Mouse (Mus musculus) E14TG2a.4 (cell line): Measurements from ENCODE around the gene Atp2c2.
A peak's percentile ranks its signal among the peaks of the same experiment; 100 is the strongest.

Source experiments
- H3K27me3 ChIP-seq: 2 replicates; pipeline ENCODE4 v1.6.1; 2014; ENCODE audit warnings: low read length, control low read depth; ENCODE audit not compliant: insufficient read depth
- H3K36me3 ChIP-seq: 2 replicates; pipeline ENCODE4 v1.6.1; 2014; ENCODE audit warnings: low read length, control low read depth; ENCODE audit not compliant: insufficient read depth
- H3K4me1 ChIP-seq: replicated peaks from 2 replicates; pipeline ENCODE4 v1.6.1; 2014; ENCODE audit warnings: low read depth, low read length, control low read depth
- H3K4me3 ChIP-seq: replicated peaks from 2 replicates; pipeline ENCODE4 v1.5.1; 2014; ENCODE audit warnings: mild to moderate bottlenecking, low read length
- H3K9me3 ChIP-seq: 2 replicates; pipeline ENCODE4 v1.6.1; 2014; ENCODE audit warnings: low read length, control low read depth
- CTCF ChIP-seq: conservative IDR thresholded peaks from 2 replicates; pipeline ENCODE4 v1.5.1; 2014; ENCODE audit warnings: low read length
- NANOG ChIP-seq: IDR thresholded peaks from 2 replicates; pipeline ENCODE4 v1.6.1; 2014; ENCODE audit warnings: borderline replicate concordance, low read length, mixed read lengths
- POU5F1 ChIP-seq: IDR thresholded peaks from 2 replicates; pipeline ENCODE4 v1.6.1; 2014; ENCODE audit warnings: low read length, borderline replicate concordance

The Atp2c2 gene

DNA sequence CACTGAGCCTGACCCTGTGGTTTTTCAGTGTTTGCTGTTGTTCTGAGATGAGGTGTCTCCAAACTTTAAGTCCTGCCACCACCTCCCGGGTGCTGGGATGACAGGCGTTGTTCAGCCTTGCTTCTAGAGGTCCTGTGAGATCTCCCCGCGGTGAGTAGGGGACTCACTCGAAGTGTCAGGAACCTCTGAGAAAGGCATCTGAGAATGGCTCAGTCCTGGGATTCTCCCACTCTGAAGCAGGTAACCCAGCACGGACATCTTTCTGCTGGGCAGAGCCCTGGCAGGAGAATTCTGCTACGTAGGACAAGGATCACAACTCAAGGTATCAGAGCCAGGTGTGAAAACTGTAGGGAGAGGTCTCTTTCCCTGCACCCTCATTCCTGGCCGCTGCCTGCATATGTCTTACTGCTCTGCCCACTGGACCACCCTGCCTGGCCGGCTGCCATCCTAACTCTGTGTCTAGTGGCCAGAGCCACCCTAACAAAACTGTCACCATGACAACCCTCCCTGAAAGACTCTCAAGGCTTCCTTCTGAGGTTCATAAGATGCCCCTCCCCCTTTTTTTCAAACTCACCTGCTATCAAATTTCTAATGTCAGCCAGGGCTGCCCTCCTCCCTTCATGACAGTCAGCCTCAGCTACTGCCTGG lies 80.7 kb downstream of the Atp2c2 start:
- peaks cover 45% of the 10 kb centered on the region for H3K4me1 ChIP-seq
- peaks cover 6% of the 10 kb centered on the region for H3K27me3 ChIP-seq
- no peak for TF ChIP-seq POU5F1
- TF ChIP-seq CTCF = no peak
- TF ChIP-seq NANOG = no peak
- H3K4me3 ChIP-seq = no peak overlapping the region
- no peaks in the 10 kb centered on the region for H3K9me3 ChIP-seq
- no peaks in the 10 kb centered on the region for H3K36me3 ChIP-seq

DNA sequence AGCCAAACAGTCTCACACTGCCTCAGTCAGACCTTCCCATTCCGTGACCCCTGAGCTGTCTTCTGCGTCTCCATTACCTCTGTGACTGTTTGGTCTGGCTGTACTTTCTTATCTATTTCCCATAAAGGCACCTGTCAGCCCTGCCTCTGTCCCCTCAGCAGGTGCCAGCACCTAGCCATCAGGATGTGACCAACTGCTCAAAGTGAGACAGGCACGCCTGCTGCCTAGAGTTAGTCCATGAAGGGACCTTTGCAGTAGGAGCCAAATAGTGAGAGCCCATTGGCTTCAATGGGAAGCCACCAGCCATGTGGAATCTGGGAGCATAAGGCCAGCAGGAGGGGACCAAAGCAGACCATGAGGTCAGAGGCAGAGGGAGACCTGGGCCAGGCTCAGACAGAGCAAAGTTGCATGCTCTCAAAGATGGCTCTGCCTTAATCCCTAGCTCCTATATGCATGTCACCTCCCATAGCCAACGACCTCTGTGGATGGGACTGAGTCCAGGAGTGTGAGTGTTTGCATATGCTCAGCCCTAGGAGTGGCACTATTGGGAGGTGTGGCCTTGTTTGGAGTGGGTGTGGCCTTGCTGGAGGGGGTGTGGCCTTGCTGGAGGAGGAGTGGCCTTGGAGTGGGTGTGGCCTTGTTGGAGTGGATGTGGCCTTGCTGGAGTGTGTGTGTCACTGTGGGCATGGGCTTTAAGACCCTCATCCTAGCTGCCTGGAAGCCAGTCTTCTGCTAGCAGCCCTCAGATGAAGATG lies 81.5 kb downstream of the Atp2c2 start:
- Histone ChIP-seq H3K4me3 (no peak overlapping the region), H3K9me3 (no peaks in the 10 kb centered on the region), H3K27me3 (peaks cover 2% of the 10 kb centered on the region; the same call in 1 of the 2 replicates), H3K36me3 (no peaks in the 10 kb centered on the region), H3K4me1 (peaks cover 53% of the 10 kb centered on the region)
- TF ChIP-seq CTCF = no peak
- TF ChIP-seq POU5F1 = no peak
- no peak for TF ChIP-seq NANOG

DNA sequence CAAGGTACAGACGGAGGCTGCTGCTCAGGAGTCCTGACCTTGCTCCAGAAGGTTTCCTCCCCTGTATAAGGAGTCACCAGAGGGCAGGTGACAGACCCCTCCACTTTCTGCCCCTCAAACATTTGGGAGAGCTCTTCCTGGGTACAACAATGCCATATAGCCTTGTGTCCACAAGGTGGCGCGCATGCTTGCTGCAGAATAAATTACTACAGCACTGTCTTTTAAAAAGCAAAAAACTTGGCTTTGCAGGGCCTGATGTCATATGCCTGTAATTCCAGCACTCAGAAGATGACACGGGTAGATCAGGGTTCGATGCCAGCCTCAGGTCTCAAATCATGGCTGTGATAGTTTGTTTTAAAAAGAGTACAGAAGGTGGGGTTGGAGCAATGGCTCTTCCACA lies 82.9 kb downstream of the Atp2c2 start:
- H3K4me1 ChIP-seq = peaks cover 45% of the 10 kb centered on the region
- no peaks in the 10 kb centered on the region for H3K36me3 ChIP-seq
- peaks cover 6% of the 10 kb centered on the region for H3K27me3 ChIP-seq
- peak; percentile 95 for TF ChIP-seq CTCF
- no peak for TF ChIP-seq POU5F1
- H3K4me3 ChIP-seq = no peak overlapping the region
- no peaks in the 10 kb centered on the region for H3K9me3 ChIP-seq

DNA sequence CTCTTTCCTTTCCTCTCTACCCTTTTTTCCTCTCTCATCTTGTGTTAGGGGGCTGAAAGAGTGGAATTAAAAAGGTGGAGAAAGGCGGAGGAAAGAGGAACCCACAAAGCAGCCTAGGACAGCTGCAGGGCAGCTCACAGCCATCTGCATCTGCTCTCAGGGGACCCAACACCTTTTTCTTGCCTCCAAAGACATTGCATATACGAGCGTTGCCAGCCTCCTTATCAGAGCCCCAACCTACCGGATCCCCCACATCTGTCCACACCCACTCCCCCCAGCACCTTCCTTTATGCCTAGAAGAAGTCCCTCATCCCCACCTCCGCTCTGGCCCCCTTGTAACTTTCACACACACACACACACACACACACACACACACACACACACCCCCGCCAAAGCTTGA lies 83.8 kb downstream of the Atp2c2 start:
- no peaks in the 10 kb centered on the region for H3K36me3 ChIP-seq
- peaks cover 41% of the 10 kb centered on the region for H3K4me1 ChIP-seq
- TF ChIP-seq POU5F1 (no peak), CTCF (no peak), NANOG (no peak)
- peaks cover 6% of the 10 kb centered on the region for H3K27me3 ChIP-seq
- no peaks in the 10 kb centered on the region for H3K9me3 ChIP-seq
- H3K4me3 ChIP-seq = no peak overlapping the region

DNA sequence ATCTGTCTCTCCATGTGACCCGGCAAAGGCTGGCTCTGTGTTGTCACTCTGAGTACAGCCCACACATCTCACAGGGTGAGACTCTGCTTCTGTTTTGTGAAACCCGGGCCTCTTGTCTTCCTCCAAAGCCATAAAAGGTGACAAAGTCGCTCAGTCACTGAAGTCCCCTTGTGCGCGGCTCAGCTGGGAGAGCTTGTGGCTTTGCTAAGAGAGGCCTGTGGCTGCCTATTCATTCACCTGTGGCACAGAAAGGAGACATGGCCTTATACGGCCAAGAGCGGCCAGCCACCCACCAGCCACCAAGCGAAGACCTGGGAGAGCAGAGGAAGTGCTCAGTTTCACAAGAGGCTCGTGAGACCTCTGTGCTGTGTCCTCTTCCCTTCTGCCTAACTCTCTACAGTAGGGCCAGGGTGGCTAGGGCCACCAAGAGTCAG lies 84.3 kb downstream of the Atp2c2 start:
- Histone ChIP-seq H3K4me3 (no peak overlapping the region), H3K36me3 (no peaks in the 10 kb centered on the region), H3K4me1 (peaks cover 41% of the 10 kb centered on the region), H3K27me3 (peaks cover 6% of the 10 kb centered on the region), H3K9me3 (no peaks in the 10 kb centered on the region)
- TF ChIP-seq NANOG = no peak
- TF ChIP-seq CTCF = no peak
- TF ChIP-seq POU5F1 = no peak

DNA sequence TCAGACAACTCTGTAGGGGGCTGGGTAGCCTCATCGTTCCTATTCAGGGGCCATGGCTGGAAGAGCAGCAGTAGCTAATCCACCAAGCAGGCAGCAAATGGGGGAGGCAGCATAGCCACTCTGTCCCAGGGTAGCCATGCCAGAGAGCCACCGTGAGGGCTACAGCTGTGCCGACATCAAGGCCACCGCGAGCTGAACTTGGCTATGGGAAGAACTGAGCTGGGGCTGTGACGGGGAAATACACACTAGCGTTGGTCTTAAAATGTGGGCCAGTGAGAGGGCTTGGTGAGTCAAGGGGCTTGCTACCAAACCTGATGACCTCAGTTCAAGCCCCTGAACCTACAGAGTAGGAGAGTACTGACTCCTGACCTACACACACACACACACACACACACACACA lies 84.9 kb downstream of the Atp2c2 start:
- Histone ChIP-seq H3K4me3 (no peak overlapping the region), H3K36me3 (no peaks in the 10 kb centered on the region)
- TF ChIP-seq CTCF (no peak), NANOG (no peak), POU5F1 (no peak)

DNA sequence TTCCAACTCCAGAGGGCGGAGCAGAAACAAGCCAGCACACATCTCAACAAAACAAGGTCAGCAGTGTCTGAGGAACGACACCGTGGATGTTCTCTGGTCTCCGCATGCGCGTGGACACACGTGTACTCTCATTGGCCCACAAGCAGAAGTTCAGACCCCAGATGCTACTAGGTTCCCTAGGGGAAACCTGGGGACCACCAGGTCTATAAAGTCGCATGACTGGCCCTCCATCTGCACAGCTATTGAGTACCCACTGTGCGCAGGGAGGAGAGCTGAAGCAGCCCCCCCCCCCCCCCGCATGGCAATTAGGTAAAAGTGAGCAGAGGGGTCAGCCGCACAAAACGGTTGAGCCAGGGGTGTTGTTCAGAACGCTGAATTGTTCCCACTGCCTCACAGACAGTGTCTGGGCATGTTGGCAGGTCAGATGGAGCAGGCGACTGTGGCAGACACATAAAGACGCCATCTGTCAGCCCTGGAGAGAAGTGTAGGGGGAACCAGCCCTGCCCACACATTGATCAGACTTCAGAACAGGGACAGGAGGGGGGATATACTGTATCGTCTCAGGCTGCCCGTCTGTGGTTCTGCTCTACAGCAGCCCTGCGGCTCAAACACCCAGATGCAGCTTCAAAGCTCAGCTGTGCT lies 86.1 kb downstream of the Atp2c2 start:
- H3K4me1 ChIP-seq = peaks cover 42% of the 10 kb centered on the region
- peak overlapping the region; percentile 17; the same call in 1 of the 2 replicates for H3K4me3 ChIP-seq
- H3K36me3 ChIP-seq = no peaks in the 10 kb centered on the region
- H3K9me3 ChIP-seq = no peaks in the 10 kb centered on the region
- TF ChIP-seq POU5F1 (no peak), CTCF (no peak), NANOG (no peak)
- H3K27me3 ChIP-seq = peaks cover 6% of the 10 kb centered on the region

More for the DNA sequence above, 84.9 kb downstream of the Atp2c2 start:
- H3K4me1 ChIP-seq = peaks cover 43% of the 10 kb centered on the region
- peaks cover 6% of the 10 kb centered on the region for H3K27me3 ChIP-seq
- no peaks in the 10 kb centered on the region for H3K9me3 ChIP-seq

DNA sequence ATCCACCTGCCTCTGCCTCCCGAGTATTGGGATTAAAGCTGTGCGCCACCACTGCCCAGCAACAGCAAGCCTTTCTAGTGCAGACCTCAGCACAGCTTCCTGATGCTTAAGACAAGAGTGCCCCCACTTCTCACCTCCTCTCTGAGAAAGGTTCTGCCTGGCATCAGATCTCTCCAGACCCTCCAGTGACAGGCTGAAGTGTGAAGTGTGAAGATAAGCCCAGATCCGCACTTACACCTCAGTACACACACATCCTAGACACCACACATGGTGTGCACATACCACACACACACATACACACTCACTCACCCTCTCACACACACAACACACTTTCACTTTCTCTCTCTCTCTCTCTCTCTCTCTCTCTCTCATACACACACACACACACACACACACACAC lies 87.1 kb downstream of the Atp2c2 start:
- no peaks in the 10 kb centered on the region for H3K9me3 ChIP-seq
- TF ChIP-seq NANOG (no peak), CTCF (no peak), POU5F1 (no peak)
- H3K4me1 ChIP-seq = peaks cover 44% of the 10 kb centered on the region
- H3K36me3 ChIP-seq = no peaks in the 10 kb centered on the region
- no peak overlapping the region for H3K4me3 ChIP-seq
- peaks cover 6% of the 10 kb centered on the region for H3K27me3 ChIP-seq
